Mouse (Mus musculus) hindbrain, embryonic 11.5 days (tissue): ENCODE results near the gene Kat6b. TPM values are rescaled to one million over a fixed set of nuclear protein-coding genes. Genes with fewer than 3 reads are reported as not detected.

Source experiments
- ATAC-seq: fragments of 200-750 bp; cut with Nextera tagmentation; 2 replicates; pipeline ENCODE4 v1.8.0; 2017; ENCODE audit warnings: mild to moderate bottlenecking, moderate TSS enrichment, moderate library complexity; ENCODE audit not compliant: low FRiP score
- DNase-seq: peaks from one replicate; pipeline ENCODE4 v3.0.0-alpha.2; 2015; ENCODE audit warnings: low spot score
- H3K27ac ChIP-seq: fragments of 300-500 bp; sonication (generic); 2 replicates; pipeline ENCODE4 v1.5.1; 2014; ENCODE audit warnings: mild to moderate bottlenecking, low read depth, low read length
- H3K27me3 ChIP-seq: fragments of 300-500 bp; sonication (generic); 2 replicates; pipeline ENCODE4 v1.6.1; 2014; ENCODE audit warnings: mild to moderate bottlenecking, low read length, moderate library complexity, mixed read lengths; ENCODE audit not compliant: control insufficient read depth, insufficient read depth
- H3K36me3 ChIP-seq: fragments of 300-500 bp; sonication (generic); 2 replicates; pipeline ENCODE4 v1.6.1; 2014; ENCODE audit warnings: mild to moderate bottlenecking, low read length, moderate library complexity, mixed read lengths; ENCODE audit not compliant: control insufficient read depth, insufficient read depth
- H3K4me1 ChIP-seq: fragments of 300-500 bp; sonication (generic); replicated peaks from 2 replicates; pipeline ENCODE4 v1.6.1; 2014; ENCODE audit warnings: low read length, mixed read lengths; ENCODE audit not compliant: control insufficient read depth, insufficient read depth
- H3K4me2 ChIP-seq: fragments of 300-500 bp; sonication (generic); replicated peaks from 2 replicates; pipeline ENCODE4 v1.6.1; 2014; ENCODE audit warnings: mild to moderate bottlenecking, low read depth, low read length
- H3K4me3 ChIP-seq: fragments of 300-500 bp; sonication (generic); 2 replicates; pipeline ENCODE4 v1.5.1; 2014; ENCODE audit warnings: low read depth, low read length
- H3K9ac ChIP-seq: fragments of 300-500 bp; sonication (generic); 2 replicates; pipeline ENCODE4 v1.6.1; 2014; ENCODE audit warnings: low read depth, low read length
- H3K9me3 ChIP-seq: fragments of 300-500 bp; sonication (generic); 2 replicates; pipeline ENCODE4 v1.6.1; 2016; ENCODE audit warnings: low read length; ENCODE audit not compliant: control insufficient read depth
- WGBS: fragments of 180-500 bp; shearing (Covaris S2); extraction: QIAGEN DNeasy Blood & Tissue Kit; methylation state at CpG from one replicate; pipeline ENCODE4 v1.1.7; 2014; 5-methylcytosine and 5-hydroxymethylcytosine counted together
- polyA plus RNA-seq: library from polyadenylated mRNA; unstranded; fragments of >200 nt; fragmentation: Nextera tagmentation; extraction: Ambion mirVana; gene quantifications from 2 replicates; pipeline ENCODE4 v1.2.1, GENCODE M21; 2014

Gene Kat6b
- polyA plus RNA-seq, 1 experiment from 2014 or later, result 24.0 TPM

GRCm38 (mm10) chr14:21551655-21552054, 70.4 kb downstream of the Kat6b start:
- 87% methylated on average over 7 of the region's 7 CpGs for WGBS
- no peaks in the 10 kb centered on the region; the same call in 1 of the 2 replicates for H3K4me1 ChIP-seq

GRCm38 (mm10) chr14:21552958-21553357, 71.7 kb downstream of the Kat6b start:
- ATAC-seq, result no peak
- Histone ChIP-seq H3K9me3 (no peaks in the 10 kb centered on the region), H3K27me3 (no peaks in the 10 kb centered on the region), H3K4me3 (no peak overlapping the region), H3K36me3 (no peaks in the 10 kb centered on the region), H3K4me1 (no peaks in the 10 kb centered on the region), H3K9ac (no peak overlapping the region), H3K4me2 (no peak overlapping the region), H3K27ac (no peak overlapping the region)
- WGBS, result 76% methylated on average over 8 of the region's 8 CpGs
- DNase-seq, result no peak

More at GRCm38 (mm10) chr14:21551655-21552054, 70.4 kb downstream of the Kat6b start:
- no peak overlapping the region for H3K9ac ChIP-seq
- H3K27me3 ChIP-seq, result no peaks in the 10 kb centered on the region
- ATAC-seq (no peak), DNase-seq (no peak)
- H3K9me3 ChIP-seq, result no peaks in the 10 kb centered on the region
- H3K36me3 ChIP-seq, result no peaks in the 10 kb centered on the region
- no peak overlapping the region for H3K27ac ChIP-seq
- no peak overlapping the region for H3K4me2 ChIP-seq
- H3K4me3 ChIP-seq, result no peak overlapping the region

- no peaks in the 10 kb centered on the region for H3K4me1 ChIP-seq
- H3K27me3 ChIP-seq, result no peaks in the 10 kb centered on the region
- H3K9ac ChIP-seq, result no peak overlapping the region
- no peak for ATAC-seq
- no peaks in the 10 kb centered on the region for H3K36me3 ChIP-seq
- WGBS, result 89% methylated on average over 8 of the region's 8 CpGs
- H3K4me2 ChIP-seq, result no peak overlapping the region
- H3K27ac ChIP-seq, result no peak overlapping the region
- DNase-seq, result no peak
- no peaks in the 10 kb centered on the region for H3K9me3 ChIP-seq
- no peak overlapping the region for H3K4me3 ChIP-seq
Observed at GRCm38 (mm10) chr14:21554046-21554445, 72.8 kb downstream of the Kat6b start.

GRCm38 (mm10) chr14:21558440-21559131, 77.4 kb downstream of the Kat6b start:
- ATAC-seq (no peak), DNase-seq (no peak)
- H3K4me3 ChIP-seq, result no peak overlapping the region
- no peak overlapping the region for H3K4me2 ChIP-seq
- no peak overlapping the region for H3K9ac ChIP-seq
- 78% methylated on average over 10 of the region's 10 CpGs for WGBS
- H3K9me3 ChIP-seq, result no peaks in the 10 kb centered on the region
- no peaks in the 10 kb centered on the region for H3K27me3 ChIP-seq
- H3K27ac ChIP-seq, result no peak overlapping the region
- no peaks in the 10 kb centered on the region for H3K4me1 ChIP-seq
- H3K36me3 ChIP-seq, result no peaks in the 10 kb centered on the region

DNA sequence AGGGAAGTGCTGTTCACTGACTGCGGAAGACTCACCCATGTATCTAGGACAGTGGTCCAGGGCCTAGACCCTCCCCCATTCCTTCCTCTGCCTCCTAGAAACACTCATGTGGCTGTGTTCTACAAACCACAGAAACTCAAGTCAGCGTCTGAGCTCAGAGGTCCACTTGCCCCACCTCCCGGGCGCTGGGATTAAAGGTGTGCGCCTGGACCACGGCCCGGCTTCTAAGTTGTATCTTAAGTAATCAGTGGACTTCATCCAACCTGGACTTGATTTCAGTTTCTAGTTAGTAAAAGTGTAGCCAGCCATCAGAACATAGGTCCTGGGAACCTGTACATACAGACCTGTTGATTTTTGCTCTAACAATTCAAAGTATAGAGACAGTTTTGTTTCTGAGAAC, 78.2 kb downstream of the Kat6b start:
- no peak for ATAC-seq
- H3K27me3 ChIP-seq, result no peaks in the 10 kb centered on the region

GRCm38 (mm10) chr14:21560481-21561209, 79.4 kb downstream of the Kat6b start:
- H3K27ac ChIP-seq, result no peak overlapping the region
- no peak overlapping the region for H3K4me3 ChIP-seq
- H3K36me3 ChIP-seq, result no peaks in the 10 kb centered on the region
- H3K9me3 ChIP-seq, result no peaks in the 10 kb centered on the region
- 88% methylated on average over 11 of the region's 11 CpGs for WGBS
- 0 out of 2 replicates have a peak, but pooled peaks cover 2% of the 10 kb centered on the region for H3K4me1 ChIP-seq
- H3K9ac ChIP-seq, result no peak overlapping the region
- H3K4me2 ChIP-seq, result no peak overlapping the region
- DNase-seq (no peak), ATAC-seq (no peak)
- H3K27me3 ChIP-seq, result no peaks in the 10 kb centered on the region

More for the DNA sequence above, 78.2 kb downstream of the Kat6b start:
- no peak overlapping the region for H3K4me3 ChIP-seq
- H3K4me2 ChIP-seq, result no peak overlapping the region
- no peak for DNase-seq
- H3K9me3 ChIP-seq, result no peaks in the 10 kb centered on the region
- no peaks in the 10 kb centered on the region for H3K36me3 ChIP-seq
- 0 out of 2 replicates have a peak, but pooled peaks cover 2% of the 10 kb centered on the region for H3K4me1 ChIP-seq
- 90% methylated on average over 7 of the region's 7 CpGs for WGBS
- no peak overlapping the region for H3K9ac ChIP-seq
- H3K27ac ChIP-seq, result no peak overlapping the region

DNA sequence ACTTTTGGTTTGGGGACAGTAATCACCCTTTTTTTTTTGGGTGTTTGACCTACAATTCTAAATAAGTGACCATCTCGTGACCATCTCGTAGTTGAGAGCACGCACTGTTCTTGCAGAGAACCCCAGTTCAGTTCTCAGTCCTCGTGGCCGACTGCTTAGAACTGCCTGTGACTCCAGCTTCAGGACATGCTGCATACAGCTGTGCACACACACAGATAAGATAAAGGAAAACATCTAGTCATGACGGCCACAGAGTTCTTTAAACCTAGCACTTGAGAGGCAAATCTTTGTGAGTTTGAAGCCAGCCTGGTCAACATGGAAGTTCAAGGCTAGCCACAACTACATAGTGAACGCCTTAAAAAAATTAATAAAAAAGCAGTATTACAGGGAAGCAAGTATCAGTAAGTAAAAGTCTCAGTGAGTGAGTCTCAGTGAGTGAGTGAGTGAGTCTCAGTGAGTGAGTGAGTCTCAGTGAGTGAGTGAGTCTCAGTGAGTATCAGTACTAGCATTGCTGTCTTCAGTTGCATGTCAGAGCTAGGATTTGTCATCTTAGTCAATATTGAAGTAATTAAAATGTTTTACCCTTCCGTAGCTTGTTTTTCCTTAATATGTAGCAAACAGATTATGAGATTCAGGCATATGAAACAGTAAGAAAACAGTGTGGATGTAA, 80.3 kb downstream of the Kat6b start:
- WGBS, result 89% methylated on average over 8 of the region's 8 CpGs
- Histone ChIP-seq H3K4me3 (no peak overlapping the region), H3K27me3 (no peaks in the 10 kb centered on the region), H3K4me2 (no peak overlapping the region), H3K36me3 (no peaks in the 10 kb centered on the region), H3K27ac (no peak overlapping the region), H3K9me3 (no peaks in the 10 kb centered on the region), H3K4me1 (0 out of 2 replicates have a peak, but pooled peaks cover 2% of the 10 kb centered on the region), H3K9ac (no peak overlapping the region)
- ATAC-seq (no peak), DNase-seq (no peak)

- DNase-seq (no peak), ATAC-seq (no peak)
- Histone ChIP-seq H3K9ac (no peak overlapping the region), H3K36me3 (no peaks in the 10 kb centered on the region), H3K4me1 (0 out of 2 replicates have a peak, but pooled peaks cover 2% of the 10 kb centered on the region), H3K9me3 (no peaks in the 10 kb centered on the region), H3K27me3 (no peaks in the 10 kb centered on the region), H3K4me3 (no peak overlapping the region), H3K4me2 (no peak overlapping the region), H3K27ac (no peak overlapping the region)
- WGBS, result 83% methylated on average over 4 of the region's 4 CpGs
Observed at GRCm38 (mm10) chr14:21563584-21564118, 82.4 kb downstream of the Kat6b start.
